Mouse (Mus musculus) spleen, adult 18-20 months (tissue): ENCODE results near the gene Fam234a.

ENCODE experiments used
- DNase-seq, 2 experiments: peaks; one replicate each; pipeline ENCODE4 v3.0.0; 2022; ENCODE audit warnings: mixed read lengths in 2 of 2

Fam234a gene

DNA sequence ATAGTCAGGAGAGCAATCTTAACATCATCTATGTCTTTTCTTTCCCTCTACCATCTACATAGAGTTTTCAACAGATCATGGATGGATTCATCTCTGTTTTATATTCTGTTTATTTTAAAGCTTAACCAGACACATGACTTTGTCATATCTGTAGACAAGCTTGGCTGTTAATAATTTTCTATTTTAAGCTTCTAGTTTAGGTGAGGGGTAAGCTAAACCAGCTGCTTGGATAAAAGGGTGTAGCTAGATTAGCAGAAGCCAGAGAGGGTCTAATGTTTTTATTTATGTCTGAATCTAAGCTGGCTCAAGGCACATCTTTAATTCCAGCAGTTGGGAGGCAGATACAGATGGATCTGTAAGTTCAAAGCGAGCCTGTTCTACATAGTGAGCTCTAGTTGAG, 81.3 kb downstream of the Fam234a start:
- DNase-seq, result no peak
